Mouse (Mus musculus): Measurements from ENCODE around the gene Tipin.

Gene Tipin

DNA sequence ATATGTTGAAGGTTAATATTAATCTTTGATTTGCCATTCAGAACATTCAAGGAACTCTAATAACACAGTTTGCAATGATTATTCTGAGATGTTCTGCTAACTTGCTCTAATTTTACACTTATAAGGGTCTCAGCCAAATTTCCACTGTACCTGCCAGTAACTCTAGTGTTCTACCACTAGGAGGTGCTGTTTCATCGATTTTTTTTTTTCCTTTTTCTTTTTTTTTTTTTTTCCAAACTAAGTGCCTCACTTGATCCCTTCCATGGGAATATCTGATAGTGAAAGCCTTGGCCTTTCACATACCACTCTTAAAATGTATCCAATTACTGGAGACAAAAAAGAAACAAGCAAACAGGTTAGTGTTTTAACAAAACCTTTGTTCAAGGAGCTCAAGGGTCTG is 66.0 kb downstream of the Tipin start:
- no peak for DNase-seq

DNA sequence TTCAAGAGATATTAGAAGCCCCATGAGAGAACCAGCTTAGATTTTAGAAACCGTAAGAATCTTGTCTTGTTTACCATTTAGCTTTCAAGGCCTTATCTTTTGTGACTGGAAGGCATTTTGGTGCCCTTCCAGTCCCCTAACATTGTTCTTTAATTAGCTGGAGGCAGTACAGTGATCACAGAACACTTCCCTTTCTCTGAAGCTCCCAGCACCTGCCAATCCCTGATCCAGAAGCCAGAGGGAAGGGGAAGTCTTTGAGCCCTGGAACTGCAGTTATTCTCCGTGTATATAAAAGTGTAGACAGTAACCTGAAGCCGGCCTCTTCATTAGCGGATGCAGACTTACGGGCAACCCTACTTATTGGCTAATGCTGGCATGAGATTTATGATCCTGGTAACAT is 68.1 kb downstream of the Tipin start:
- no peak for DNase-seq

DNA sequence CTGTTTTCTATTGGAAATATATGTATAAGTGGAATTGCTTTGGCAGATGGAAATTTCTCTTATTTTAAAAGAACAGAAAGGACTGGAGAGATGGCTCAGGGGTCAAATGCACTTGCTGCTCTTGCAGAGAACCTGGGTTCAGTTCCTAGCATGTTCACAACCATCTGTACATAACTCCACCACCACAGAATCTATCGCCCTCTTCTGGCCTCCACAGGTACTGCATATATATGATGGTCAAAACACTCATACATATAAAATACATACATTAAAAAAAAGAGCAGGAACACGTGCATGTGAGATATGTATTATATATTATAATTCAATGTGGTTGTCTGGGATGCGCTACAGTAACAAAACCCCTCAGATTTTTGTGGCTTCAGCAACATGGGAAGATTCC is 69.8 kb downstream of the Tipin start:
- no peak for DNase-seq

Data from kidney, postnatal 25 days (tissue).